Mouse (Mus musculus) intestine, embryonic 16.5 days (tissue): ENCODE results near the gene Vwa3b. TPM values are rescaled to one million over a fixed set of nuclear protein-coding genes. Genes with fewer than 3 reads are reported as not detected.
A peak's percentile ranks its signal among the peaks of the same experiment; 100 is the strongest.

ENCODE experiments used
- ATAC-seq: fragments of 200-750 bp; cut with Nextera tagmentation; 2 replicates; pipeline ENCODE4 v1.8.0; 2017; ENCODE audit warnings: moderate TSS enrichment, moderate library complexity
- H3K27ac ChIP-seq: fragments of 300-500 bp; sonication (generic); 2 replicates; pipeline ENCODE4 v1.5.1; 2014; ENCODE audit warnings: mild to moderate bottlenecking, low read length
- H3K27me3 ChIP-seq: fragments of 300-500 bp; sonication (generic); replicated peaks from 2 replicates; pipeline ENCODE4 v1.6.1; 2014; ENCODE audit warnings: low read length, control low read depth, mixed read lengths; ENCODE audit not compliant: control insufficient read depth, insufficient read depth
- H3K36me3 ChIP-seq: fragments of 300-500 bp; sonication (generic); 2 replicates; pipeline ENCODE4 v1.6.1; 2014; ENCODE audit warnings: low read length, control low read depth; ENCODE audit not compliant: control insufficient read depth, insufficient read depth
- H3K4me1 ChIP-seq: fragments of 300-500 bp; sonication (generic); 2 replicates; pipeline ENCODE4 v1.6.1; 2014; ENCODE audit warnings: low read length, control low read depth, mixed read lengths; ENCODE audit not compliant: control insufficient read depth, insufficient read depth
- H3K4me2 ChIP-seq: fragments of 300-500 bp; sonication (generic); 2 replicates; pipeline ENCODE4 v1.6.1; 2014; ENCODE audit warnings: low read depth, low read length, control low read depth
- H3K4me3 ChIP-seq: fragments of 300-500 bp; sonication (generic); 2 replicates; pipeline ENCODE4 v1.5.1; 2014; ENCODE audit warnings: mild to moderate bottlenecking, low read length
- H3K9ac ChIP-seq: fragments of 300-500 bp; sonication (generic); 2 replicates; pipeline ENCODE4 v1.6.1; 2014; ENCODE audit warnings: low read depth, low read length
- H3K9me3 ChIP-seq: fragments of 300-500 bp; sonication (generic); 2 replicates; pipeline ENCODE4 v1.6.1; 2016; ENCODE audit warnings: low read length, control low read depth; ENCODE audit not compliant: control insufficient read depth
- WGBS: fragments of 180-500 bp; shearing (Covaris S2); extraction: QIAGEN DNeasy Blood & Tissue Kit; methylation state at CpG from one replicate; pipeline ENCODE4 v1.1.7; 2014; 5-methylcytosine and 5-hydroxymethylcytosine counted together
- polyA plus RNA-seq: library from polyadenylated mRNA; unstranded; fragments of >200 nt; fragmentation: Nextera tagmentation; extraction: Ambion mirVana; gene quantifications from 2 replicates; pipeline ENCODE4 v1.2.1, GENCODE M21; 2015

The Vwa3b gene
- polyA plus RNA-seq, 1 experiment from 2014 or later = 1.7 TPM

GRCm38 (mm10) chr1:37219593-37219992 lies 193.2 kb downstream of the Vwa3b start:
- no peak for ATAC-seq
- Histone ChIP-seq H3K4me2 (no peak overlapping the region), H3K27ac (no peak overlapping the region), H3K27me3 (no peaks in the 10 kb centered on the region), H3K4me1 (no peaks in the 10 kb centered on the region), H3K9ac (no peak overlapping the region), H3K36me3 (no peaks in the 10 kb centered on the region), H3K4me3 (no peak overlapping the region), H3K9me3 (no peaks in the 10 kb centered on the region)
- WGBS = 87% methylated on average over 5 of the region's 5 CpGs

- Histone ChIP-seq H3K4me1 (no peaks in the 10 kb centered on the region), H3K27me3 (no peaks in the 10 kb centered on the region), H3K36me3 (no peaks in the 10 kb centered on the region), H3K27ac (no peak overlapping the region), H3K9me3 (no peaks in the 10 kb centered on the region), H3K4me3 (no peak overlapping the region), H3K4me2 (no peak overlapping the region), H3K9ac (no peak overlapping the region)
- ATAC-seq = peak; percentile 52; the same call in 1 of the 2 replicates
- 25% methylated on average over 6 of the region's 6 CpGs for WGBS
These were observed 193.9 kb downstream of the Vwa3b start for GRCm38 (mm10) chr1:37220134-37220907.

GRCm38 (mm10) chr1:37222002-37222401 lies 195.6 kb downstream of the Vwa3b start:
- Histone ChIP-seq H3K36me3 (no peaks in the 10 kb centered on the region), H3K27ac (no peak overlapping the region), H3K4me3 (no peak overlapping the region), H3K4me2 (no peak overlapping the region), H3K27me3 (no peaks in the 10 kb centered on the region), H3K9me3 (no peaks in the 10 kb centered on the region), H3K9ac (no peak overlapping the region), H3K4me1 (no peaks in the 10 kb centered on the region)
- WGBS = 41% methylated on average over 7 of the region's 7 CpGs
- peak; percentile 55; the same call in 1 of the 2 replicates for ATAC-seq

- Histone ChIP-seq H3K4me1 (no peaks in the 10 kb centered on the region), H3K4me2 (no peak overlapping the region), H3K4me3 (no peak overlapping the region), H3K36me3 (no peaks in the 10 kb centered on the region), H3K27me3 (no peaks in the 10 kb centered on the region), H3K27ac (no peak overlapping the region), H3K9me3 (no peaks in the 10 kb centered on the region), H3K9ac (no peak overlapping the region)
- ATAC-seq = no peak
- WGBS = 57% methylated on average over 6 of the region's 6 CpGs
These were observed 204.0 kb downstream of the Vwa3b start for GRCm38 (mm10) chr1:37230404-37230803.

- WGBS = 34% methylated on average over 6 of the region's 6 CpGs
- no peak overlapping the region for H3K4me3 ChIP-seq
- no peaks in the 10 kb centered on the region for H3K9me3 ChIP-seq
These were observed 204.9 kb downstream of the Vwa3b start for GRCm38 (mm10) chr1:37231295-37231701.

More at GRCm38 (mm10) chr1:37231295-37231701, 204.9 kb downstream of the Vwa3b start:
- no peaks in the 10 kb centered on the region for H3K36me3 ChIP-seq
- no peaks in the 10 kb centered on the region for H3K27me3 ChIP-seq
- H3K4me2 ChIP-seq = no peak overlapping the region
- H3K9ac ChIP-seq = no peak overlapping the region
- H3K4me1 ChIP-seq = no peaks in the 10 kb centered on the region
- H3K27ac ChIP-seq = no peak overlapping the region
- ATAC-seq = peak; percentile 74

Other genes starting within 250 kb of the Vwa3b start
- 9.3 and 11.3 TPM in 2 replicates for gene Tmem131, start 82.9 kb upstream of the Vwa3b start, polyA plus RNA-seq
- gene Cnga3, start 187.8 kb downstream of the Vwa3b start, polyA plus RNA-seq = 0.12 and 0.21 TPM in 2 replicates